Mouse (Mus musculus): ENCODE results near the gene Adcy9.

- no peak for TF ChIP-seq CTCF (conservative IDR thresholded peaks at IDR 0.05; ENCODE audit: insufficient read depth, insufficient read length, low read depth, low read length)
- TF ChIP-seq POLR2A (IDR thresholded peaks at IDR 0.05; ENCODE audit: low read depth, low read length): no peak
These were observed 53.0 kb downstream of the Adcy9 start for GRCm38 (mm10) chr16:4367291-4367690.

All from kidney, adult 2 months (tissue).